Mouse (Mus musculus): ENCODE measurements around the gene Trpc1. TPM values are rescaled to one million over a fixed set of nuclear protein-coding genes. Genes with fewer than 3 reads are reported as not detected.

Gene Trpc1
- total RNA-seq, 1 experiment from 2014 or later, result 0.57 TPM

DNA sequence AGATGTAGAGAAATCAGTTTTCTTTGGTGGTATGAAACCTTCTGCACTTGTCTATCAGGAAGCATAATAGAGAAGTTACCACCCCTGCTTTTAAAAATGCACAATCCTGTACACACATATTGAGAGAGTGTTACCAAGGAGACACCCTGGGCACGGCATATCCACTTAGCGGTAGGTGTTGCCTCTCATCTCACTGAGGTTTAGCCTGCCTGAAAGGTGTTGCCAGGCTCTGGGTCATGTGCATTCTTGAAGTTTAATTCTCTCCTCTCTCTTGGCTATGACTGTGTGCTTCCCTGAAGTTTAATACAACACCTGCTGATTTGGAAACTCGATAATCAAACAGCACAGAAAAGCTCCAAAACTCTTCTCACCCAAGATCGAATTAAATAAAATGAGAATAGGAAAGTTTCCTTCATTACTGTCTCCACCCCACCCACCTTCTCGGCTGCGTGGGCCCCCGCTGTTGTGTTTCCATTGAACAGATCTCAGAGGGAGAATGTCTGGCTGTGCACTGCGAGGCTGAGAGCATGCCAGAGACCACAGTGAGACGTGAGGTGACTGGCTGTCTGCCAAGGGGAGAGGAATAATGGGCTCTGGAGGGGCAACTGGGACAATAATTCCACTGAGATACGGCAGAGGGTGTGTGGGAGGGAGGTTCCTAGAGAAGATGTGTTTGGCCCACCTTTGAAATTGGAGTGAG is 85.7 kb downstream of the Trpc1 start:
- no peak for ATAC-seq (replicated peaks; ENCODE audit: insufficient number of reproducible peaks, low FRiP score, low TSS enrichment, poor library complexity, severe bottlenecking)

DNA sequence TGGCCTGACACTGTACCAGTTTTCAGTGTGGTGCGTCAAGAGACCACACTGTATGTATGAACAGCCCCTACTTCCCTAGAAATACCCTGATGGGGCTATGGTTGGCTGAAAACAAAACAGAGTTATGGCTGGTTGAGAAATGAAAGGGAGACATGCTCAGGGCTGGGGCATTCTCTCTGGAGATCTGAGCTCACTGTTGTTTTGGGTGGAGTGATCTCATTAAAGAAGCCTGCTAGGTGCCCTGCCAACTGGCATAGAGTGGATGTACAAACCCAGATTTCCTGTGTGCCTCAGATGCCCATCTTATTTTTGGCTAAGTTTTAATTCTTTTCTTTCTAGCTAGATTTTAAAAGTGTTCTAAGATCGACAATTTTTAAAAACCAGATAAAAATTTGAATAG is 92.2 kb downstream of the Trpc1 start:
- no peak for ATAC-seq (replicated peaks; ENCODE audit: insufficient number of reproducible peaks, low FRiP score, low TSS enrichment, poor library complexity, severe bottlenecking)

Other genes with a start within 250 kb of the Trpc1 start
- 105 to 140 TPM (median 116 TPM) in 3 replicates for gene U2surp, start 238.4 kb downstream of the Trpc1 start, total RNA-seq (2017)
- 0.57 to 1.4 TPM in 2 of 3 replicates, not detected in the other for gene Paqr9, start 190.7 kb downstream of the Trpc1 start, total RNA-seq (2017)
- gene Pcolce2, start 112.8 kb downstream of the Trpc1 start, total RNA-seq (2017), result not detected in 3 replicates
- gene Pls1, start 94.9 kb upstream of the Trpc1 start, total RNA-seq (2017), result 5.4 to 6.1 TPM in 2 of 3 replicates, not detected in the other
- 23.9 to 50.2 TPM (median 25.4 TPM) in 3 replicates for gene Atr, start 107.2 kb upstream of the Trpc1 start, total RNA-seq (2017)
- 45.0 to 72.6 TPM (median 60.1 TPM) in 3 replicates for gene Xrn1, start 204.4 kb upstream of the Trpc1 start, total RNA-seq (2017)

All from monocyte, adult 5-6 weeks (primary cell).